Mouse (Mus musculus): ENCODE results near the gene Cysrt1.

Gene Cysrt1

DNA sequence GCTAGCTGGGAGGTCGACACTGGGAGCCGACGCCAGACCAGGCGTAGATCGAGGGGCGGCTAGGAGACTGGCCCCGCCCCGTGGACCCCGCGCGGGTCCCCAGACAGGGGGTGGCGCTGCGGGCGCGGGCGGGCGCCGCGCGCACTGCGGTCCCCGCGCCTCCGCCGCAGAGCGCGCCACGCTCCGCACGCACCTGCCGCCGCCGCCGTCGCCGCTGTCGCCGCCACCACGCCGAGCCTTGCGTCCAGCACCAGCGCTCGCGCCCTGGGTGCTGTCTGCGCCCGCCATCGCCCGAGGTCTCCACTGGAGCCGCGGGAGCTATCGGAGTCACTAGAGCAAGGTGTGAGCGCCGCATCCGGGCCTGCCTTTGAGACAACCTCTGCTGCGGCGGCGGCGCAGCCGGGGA, at the start of gene Cysrt1, which contains the start of gene Rnf208:
TSS of gene Cysrt1 (minus strand) at position 352 of the 406 bp plus-strand sequence.
TSS of gene Rnf208 (plus strand) at position 155 of the 406 bp plus-strand sequence.
- DNase-seq (ENCODE audit: low read depth, low spot score), result no peak

DNA sequence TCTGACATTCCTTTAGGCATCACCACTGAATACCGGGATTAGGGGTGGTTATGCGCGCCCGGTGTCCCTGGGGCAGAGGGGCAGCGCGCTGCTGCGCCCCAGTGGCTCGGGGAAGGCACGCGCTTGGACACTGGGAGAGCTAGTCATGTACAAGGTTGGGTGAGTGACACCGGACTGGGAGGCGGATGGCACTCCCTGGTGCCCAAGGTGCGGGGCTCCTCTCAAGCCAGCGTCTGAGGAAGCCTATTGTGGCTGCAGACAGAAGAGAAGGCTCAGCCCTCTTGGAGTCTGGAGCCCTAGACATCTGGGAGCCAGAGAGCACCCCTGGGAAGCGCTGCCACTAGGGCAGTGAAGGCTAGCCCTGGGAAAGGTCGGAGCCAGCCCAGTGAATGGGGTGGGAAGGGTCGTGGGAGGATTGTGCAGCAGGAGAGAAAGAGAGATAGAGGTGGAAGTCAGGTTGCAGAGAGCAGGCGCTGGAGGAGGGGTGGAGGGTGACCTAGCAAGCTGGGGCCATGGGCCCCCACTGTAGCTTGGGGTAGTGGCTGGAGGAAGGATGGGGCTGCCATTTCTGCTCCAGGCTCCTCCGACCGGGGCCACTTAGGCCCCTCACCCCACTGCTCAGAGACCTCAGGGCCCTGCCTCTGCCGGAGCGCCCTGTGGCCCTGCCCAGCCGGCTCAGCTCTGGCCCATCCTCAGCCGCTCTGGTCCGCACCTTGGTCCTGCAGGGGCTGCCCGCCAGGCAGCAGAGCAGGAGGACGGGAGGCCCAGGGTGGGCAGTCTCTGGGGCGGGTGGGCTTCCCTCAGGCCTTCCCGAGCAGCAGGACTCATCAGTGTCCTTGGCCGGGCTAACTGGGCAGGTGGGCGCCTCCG, 49.2 kb upstream of the Cysrt1 start:
- DNase-seq (ENCODE audit: low read depth, low spot score), result no peak

DNA sequence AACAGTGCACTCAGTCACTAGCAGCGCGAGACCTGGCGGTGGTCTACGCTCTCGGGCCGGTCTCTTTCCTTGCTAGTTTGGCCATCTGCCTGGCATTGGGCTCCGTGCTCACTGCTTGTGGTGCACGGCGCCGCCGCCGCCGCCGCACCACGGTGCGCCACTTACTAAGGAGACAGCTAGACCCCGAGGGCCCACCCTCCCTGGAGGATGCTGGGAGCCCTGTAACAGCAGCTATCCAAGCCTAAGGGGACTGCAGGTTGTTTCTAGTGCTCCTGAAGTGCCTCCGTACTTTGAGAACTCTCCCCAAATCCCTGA, 48.5 kb upstream of the Cysrt1 start:
- no peak for DNase-seq (ENCODE audit: low read depth, low spot score)

DNA sequence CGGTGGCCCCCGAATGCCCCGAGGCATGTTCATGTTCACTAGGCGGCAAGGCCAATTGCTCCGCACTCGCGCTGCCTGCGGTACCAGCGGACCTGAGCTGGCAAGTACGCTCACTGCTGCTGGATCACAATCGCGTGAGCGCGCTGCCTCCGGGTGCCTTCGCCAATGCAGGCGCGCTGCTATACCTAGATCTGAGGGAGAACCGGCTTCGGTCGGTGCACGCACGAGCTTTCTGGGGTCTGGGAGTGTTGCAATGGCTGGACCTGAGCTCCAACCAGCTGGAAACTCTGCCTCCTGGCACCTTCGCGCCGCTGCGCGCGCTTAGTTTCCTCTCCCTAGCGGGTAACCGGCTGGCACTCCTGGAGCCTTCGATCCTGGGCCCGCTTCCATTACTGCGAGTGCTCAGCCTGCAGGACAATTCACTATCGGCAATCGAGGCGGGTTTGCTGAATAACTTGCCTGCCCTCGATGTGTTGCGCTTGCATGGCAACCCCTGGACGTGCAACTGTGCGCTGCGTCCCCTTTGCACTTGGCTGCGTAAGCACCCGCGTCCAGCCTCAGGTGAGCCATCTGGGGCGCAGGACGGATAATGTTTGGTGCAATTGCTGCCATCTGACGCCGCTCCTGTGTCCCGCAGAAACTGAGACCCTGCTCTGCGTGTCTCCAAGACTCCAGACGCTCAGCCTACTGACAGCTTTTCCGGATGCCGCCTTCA, 48.0 kb upstream of the Cysrt1 start:
- no peak for DNase-seq (ENCODE audit: low read depth, low spot score)

DNA sequence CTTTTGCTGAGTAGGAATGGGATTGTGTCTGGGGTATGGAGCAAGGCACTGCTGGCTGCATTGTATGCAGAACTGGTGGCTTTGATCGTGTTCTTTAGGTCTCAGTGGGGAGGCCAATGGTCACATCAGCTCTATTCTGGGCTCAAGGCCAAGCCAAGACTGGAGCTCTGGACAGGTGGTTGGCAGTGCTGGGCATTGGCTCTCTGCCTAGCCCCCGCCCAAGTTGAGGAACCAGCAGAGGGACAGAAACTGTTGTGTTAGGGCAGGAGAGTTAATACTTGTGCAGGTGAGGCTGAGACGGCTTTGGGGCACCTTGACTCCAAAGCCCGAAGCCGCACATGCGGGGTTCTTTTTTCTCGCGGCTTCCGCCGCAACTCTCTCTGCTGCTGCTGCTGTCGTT, 47.4 kb upstream of the Cysrt1 start, which contains the start of gene Lrrc26:
TSS of gene Lrrc26 (plus strand) at position 265 of the 400 bp plus-strand sequence.
- DNase-seq (ENCODE audit: low read depth, low spot score), result no peak

DNA sequence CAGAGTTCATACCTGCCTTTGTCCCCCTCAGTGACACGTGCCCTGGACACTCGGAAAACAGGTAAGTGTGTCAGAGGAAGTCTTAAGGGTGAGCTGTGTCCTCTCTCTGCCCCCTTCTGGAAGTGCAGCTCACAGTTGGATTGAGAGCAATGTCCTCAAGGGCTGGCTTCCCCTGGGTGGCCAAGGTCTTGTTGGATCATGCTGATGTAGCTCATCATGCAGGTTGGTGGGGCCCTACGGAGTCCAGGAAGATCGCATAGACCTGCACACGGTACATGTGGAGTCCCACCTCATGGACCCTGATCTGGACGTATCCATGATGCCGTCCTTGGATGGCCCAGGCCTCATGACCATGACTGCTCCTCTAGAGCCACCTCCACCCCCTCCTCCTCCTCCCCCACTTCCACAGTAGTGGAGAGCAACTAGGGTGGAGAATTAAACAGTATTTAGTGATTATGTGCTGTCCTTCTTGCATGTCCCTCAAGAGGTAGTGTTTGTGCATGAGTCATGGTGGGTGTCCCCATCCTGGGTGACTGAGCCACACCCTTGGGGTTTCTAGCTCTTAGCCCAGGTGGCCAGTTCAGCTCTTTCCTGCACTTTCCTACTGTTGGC, 46.6 kb upstream of the Cysrt1 start:
- no peak for DNase-seq (ENCODE audit: low read depth, low spot score)

DNA sequence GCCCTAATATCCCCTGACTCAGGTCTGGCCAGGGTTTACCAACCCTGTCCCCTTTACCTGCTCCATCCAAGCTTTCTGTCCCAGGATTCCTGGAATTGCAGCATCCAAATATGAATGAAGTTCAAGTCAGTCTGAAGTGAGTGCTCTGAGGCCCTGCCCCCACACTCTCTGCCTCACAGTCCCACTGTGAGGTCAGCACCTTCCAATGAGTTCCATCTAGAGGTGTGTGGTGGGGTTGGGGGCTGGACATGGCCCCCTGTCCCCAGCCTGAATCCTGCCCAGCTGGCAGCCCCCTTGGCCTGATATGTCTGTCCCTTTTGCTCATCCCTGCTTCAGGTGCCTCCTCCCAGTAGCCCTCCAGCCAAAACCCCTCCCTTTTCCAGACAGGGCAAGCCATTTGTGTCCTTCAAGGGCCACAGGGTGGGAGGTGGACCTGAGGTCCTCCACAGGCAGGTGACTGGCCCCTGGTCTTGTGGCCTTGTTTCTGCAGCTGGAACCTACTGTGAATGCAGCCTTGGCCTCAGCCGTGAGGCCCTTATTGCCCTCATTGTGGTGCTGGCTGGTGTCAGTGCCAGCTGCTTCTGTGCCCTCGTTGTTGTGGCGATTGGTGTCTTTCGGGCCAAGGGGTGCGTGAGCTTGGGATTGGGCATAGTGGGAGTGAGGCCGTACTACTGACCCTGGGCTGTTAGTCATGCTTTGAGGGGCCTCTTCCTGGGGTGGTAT, 45.8 kb upstream of the Cysrt1 start, which contains the start of gene Tmem210:
TSS of gene Tmem210 (plus strand) at position 219 of the 723 bp plus-strand sequence.
- no peak for DNase-seq (ENCODE audit: low read depth, low spot score)

DNA sequence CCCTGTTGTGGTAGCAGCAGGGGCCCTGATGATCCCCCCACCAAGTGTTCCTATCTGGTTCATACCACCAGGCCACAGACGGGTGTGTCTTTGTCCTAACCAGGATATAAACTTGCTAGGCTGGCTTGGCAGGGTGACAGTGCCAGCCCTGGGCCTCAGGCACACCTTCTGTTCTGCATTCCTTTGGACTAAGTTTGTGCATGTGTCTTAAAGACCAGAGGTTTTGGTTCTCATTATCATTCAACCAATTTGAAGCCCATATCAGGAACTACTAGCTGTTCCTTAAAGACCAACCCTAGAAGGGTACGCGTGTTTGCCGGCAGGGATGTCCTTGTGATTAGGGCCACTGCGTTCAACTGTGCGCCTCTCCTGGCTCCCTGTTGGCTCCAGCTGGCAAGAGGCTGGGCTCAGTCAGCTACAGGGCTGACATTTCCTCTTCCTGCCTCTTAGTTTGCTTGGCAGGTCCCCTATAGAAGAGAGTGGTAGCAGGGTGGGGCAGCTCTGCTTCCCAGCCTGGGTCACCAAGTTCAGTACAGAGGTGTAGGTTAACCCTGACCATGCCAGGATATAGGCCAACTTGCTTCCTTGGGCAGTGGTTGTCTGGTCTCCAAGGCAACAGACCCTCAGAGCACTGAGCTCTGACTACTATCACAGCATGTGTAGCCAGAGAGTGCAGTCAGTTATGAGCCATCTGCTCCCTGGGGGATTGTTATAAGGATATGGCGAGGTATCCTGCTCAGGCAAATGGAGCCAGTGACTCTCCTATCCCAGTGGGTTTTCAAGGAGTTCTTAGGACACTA, 44.8 kb upstream of the Cysrt1 start:
- no peak for DNase-seq (ENCODE audit: low read depth, low spot score)

DNA sequence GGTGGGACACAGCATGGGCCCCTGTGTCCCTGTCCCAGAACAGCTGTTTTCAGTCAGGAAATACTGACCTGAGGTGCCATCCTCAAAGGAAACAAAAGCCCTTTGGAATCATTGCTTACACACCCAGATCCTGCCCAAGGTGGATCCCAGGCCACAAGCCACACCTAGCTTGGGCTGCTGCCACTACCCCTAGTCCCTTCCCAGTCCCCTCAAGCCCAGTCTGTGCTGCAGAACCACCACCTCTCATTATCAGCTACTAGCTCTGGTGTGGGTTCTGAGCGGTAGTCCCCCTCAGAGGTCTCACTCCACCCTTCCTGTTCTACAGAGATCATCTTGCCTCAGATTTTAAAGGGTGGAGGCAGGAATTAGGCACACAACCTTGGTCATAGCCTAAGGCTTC, 44.1 kb upstream of the Cysrt1 start:
- DNase-seq (ENCODE audit: low read depth, low spot score), result no peak

DNA sequence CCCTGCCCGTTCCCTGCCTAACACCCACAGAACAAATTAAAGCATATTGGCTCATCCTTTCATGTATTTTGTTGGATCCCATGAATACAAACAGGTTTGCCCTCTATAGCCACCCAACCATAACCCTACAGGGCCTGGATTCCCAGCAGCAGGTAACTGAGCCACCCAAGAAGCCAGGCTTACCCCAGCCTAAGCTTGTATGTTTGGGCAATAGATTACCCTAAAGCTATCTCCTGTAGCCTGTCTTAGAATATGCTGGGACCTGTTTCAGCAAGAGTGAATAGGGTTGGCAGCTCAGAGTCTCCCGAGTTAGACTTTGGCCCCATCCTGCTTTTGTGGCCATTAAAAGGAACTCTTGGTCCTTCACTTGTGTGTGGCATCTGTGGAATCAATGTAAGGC, 43.3 kb upstream of the Cysrt1 start:
- no peak for DNase-seq (ENCODE audit: low read depth, low spot score)

DNA sequence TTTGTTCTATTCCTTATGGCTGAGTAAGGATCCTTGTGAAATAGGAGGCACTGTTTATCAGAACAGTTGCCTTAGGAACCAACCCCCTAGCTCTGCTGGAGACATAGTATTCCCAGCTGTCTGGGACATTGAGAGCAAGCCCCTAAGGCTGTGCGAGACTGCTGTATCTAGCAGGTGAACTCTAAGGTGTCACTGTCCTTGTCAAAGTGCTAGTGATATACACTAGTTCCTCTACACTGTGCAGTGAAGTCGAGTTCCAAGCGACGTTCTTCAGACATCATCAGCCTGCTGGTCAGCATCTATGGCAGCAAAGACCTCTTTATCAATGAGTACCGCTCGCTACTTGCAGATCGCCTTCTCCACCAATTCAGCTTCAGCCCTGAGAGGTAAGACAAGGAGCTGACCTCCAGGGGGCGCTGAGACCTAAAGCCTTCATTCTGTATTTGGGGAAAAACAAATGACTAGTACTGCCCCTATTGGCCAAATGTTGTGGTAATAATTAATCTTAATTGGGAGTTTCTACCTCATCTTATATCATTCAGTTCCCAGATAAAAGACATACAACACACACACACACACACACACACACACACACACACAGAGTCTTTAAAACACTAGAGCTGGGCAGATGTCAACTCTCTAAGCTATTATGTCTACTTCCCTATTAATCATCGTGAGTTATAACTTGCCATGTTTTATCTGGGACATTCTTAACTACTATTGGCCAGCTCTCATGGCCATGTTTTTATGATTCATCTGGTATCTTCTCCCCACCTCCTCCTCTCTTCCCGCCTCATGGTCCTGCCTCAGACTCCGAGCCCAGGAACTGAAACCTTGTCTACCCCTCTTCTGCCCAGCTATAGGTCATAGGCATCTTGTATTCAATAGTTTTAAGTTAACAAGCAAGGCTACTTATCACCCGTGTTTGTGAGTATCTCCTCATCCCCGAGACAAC, 37.0 kb upstream of the Cysrt1 start:
- peak; percentile 56 for DNase-seq (ENCODE audit: low read depth, low spot score)

DNA sequence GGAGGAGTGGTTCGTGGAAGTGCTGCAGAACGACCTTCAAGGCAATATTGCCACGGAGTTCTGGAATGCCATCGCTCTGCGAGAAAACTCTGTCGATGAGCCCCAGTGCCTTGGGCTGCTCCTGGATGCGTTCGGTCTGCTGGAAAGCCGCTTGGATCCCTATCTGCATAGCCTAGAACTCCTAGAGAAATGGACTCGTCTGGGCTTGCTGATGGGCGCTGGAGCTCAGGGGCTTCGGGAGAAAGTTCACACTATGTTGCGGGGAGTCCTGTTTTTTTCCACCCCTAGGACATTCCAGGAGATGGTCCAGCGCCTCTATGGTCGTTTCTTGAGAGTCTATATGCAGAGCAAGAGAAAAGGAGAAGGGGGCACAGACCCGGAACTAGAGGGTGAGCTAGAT, 30.8 kb upstream of the Cysrt1 start:
- no peak for DNase-seq (ENCODE audit: low read depth, low spot score)

DNA sequence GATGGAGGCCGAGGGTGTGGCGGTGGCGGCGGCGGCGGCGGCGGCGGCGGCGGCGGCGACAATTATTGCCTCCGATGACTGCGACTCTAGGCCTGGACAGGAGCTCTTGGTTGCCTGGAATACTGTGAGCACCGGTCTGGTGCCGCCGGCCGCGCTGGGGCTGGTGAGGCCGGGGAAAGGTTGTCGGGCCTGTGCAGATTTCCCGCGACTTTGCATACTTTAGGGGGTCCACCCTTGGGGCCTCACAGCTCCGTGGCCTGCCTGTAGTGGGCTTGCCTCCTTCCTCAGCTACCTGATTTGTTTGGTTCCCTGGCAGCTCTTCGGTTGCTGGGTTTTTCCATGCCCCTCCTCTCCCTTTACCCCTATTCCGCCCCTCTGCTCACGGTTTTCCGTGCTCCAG, 30.3 kb upstream of the Cysrt1 start:
- DNase-seq (ENCODE audit: low read depth, low spot score), result no peak

DNA sequence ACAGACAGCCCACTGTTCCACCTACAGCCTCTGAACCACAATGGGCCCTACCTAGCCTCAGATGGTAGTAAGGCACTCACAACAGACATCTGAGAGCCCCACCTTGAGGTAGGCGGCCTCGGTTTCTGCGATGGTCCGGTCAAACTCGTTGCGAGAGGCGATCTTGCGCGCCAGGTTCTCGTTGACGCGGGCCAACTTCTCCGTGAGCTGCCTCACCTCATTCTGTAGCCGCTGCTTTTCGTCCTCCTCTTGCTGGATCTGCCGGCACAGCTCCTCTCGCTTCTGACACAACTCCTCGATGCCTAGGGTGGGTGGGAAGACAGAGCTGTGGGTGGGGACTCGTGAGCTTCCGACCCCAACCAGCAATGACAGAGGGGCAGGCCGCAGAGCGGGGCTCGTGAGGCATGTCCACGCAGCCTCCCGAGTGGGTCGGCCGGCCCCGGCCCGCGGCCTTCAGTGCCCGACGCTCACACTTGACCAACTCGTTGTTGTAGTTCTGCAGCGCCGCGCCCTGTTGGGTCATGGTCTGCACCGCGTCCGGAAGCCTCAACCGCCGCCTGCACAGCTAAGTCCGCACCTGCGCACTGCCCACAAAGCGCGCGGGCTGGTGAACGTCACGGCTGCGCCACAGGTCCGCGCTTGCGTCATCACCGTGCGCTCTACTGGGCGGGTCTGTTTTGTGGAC, 29.7 kb upstream of the Cysrt1 start, which contains the start of the genes Ssna1 and Anapc2:
TSS of gene Ssna1 (minus strand) at position 612 of the 685 bp plus-strand sequence.
TSS of gene Anapc2 (plus strand) at position 652 of the 685 bp plus-strand sequence.
- DNase-seq (ENCODE audit: low read depth, low spot score), result peak; percentile 97

DNA sequence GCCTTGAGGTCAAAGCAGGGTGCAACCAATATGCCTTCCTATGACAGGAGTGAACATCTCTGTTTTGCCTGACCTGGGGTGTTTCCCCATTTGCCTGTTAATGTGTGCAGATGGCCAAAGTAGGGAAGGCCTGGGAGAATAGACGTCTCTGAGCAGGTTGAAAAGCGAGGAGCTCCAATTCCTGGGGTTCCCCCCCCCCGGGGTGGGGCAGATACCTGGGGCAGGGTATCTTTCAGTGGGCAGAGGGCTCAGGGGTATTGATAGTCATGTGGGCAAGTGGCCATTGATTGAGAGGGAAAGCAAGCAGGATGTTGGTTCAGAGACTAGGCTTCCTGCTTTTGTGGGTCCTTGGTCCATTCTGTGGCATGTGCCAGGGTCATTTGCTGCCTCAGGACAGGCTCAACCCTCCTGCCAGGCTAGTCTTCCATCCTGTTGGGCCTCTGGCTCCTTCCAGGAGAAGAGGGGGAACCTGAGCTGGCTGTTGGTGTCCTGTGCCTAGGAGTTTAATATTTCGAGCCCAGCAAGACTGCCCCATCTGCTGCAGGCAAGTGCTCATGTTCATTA, 25.6 kb upstream of the Cysrt1 start:
- DNase-seq (ENCODE audit: low read depth, low spot score), result no peak

DNA sequence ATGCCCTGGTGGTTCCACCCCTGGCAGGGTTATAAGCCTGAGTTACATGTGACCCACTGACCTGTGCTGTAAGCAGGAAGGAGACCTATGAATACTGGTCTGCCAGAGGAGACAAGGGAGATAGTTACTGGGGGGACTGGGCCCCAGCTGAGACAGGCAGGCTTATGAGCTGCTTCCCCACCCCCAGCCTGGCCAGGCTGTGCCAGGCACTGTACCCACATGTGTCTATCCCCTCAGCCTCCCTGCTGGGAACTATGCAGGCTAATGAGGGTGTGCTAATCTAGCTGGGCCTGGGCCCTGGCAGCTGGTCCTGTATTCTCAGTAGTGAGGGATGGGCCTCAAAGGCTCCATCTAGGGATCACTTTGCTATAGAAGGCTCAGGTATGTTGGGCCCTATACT, 25.0 kb upstream of the Cysrt1 start:
- DNase-seq (ENCODE audit: low read depth, low spot score), result no peak

DNA sequence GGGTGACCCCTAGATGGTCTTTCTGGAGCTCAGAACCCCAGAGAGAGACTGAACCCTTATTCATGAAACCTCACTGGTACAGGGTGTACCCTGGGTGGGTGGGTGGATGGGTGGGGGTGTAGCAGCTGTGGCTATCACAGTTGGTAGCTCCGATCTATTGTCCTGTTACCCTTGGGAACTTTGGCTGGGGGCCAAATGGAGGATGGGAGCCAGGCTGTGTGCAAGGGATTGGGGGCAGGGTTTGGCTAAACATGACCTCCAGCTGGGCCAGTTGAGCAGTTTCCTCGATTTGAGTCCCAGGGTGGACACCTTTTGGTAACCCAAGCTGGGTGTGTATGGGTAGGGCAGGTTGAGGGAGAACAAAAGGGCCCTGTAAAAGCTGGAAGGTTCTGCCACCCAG, 24.5 kb upstream of the Cysrt1 start:
- DNase-seq (ENCODE audit: low read depth, low spot score), result no peak

DNA sequence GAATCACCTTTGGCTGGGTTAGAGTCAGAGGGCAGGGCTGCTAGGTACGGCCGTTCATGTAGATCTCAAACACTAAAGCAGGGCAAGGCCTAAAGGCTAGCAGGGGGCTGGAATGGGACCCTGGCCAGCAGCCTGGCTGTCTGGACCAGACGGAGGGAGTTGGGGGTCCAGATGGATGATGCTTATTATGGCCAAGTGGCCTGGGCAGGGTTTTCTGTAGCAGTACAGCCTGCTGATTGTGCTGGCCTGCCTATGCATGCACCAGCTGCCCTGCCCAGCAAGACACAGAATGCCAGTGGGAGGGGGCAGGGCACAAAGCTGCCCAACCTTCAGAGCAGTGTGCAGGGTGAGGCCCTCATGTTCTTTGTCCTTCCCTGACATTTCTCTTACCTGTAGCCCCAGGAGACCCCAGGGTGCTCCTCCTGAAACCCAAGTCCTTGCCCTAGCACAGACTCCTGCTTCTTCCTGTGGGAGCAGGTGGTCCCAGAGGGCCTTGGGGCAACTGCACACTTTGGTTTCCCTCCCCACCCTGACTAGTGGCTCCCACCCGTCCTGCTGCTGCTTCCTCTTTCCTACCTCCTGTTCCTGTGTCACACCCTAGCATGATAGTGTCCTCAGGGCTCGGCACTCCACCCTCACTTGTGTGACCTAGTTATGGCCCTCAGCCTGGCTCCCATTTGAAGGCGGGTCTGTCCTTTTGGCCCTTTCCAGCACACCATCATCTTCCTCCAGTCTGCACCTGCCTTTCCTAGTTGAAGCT, 23.8 kb upstream of the Cysrt1 start:
- DNase-seq (ENCODE audit: low read depth, low spot score), result no peak
